Mouse (Mus musculus) T-cell, adult 2 months (primary cell): ENCODE data around the gene Olfr166.
"Not testable (repeated sequence)": the region's sequence is repeated elsewhere in the genome, so short reads cannot be mapped to it uniquely, and the experiment has no call there.

Source experiments
- DNase-seq: peaks from one replicate; pipeline ENCODE4 v3.0.0; 2022; ENCODE audit warnings: low spot score

Gene Olfr166

DNA sequence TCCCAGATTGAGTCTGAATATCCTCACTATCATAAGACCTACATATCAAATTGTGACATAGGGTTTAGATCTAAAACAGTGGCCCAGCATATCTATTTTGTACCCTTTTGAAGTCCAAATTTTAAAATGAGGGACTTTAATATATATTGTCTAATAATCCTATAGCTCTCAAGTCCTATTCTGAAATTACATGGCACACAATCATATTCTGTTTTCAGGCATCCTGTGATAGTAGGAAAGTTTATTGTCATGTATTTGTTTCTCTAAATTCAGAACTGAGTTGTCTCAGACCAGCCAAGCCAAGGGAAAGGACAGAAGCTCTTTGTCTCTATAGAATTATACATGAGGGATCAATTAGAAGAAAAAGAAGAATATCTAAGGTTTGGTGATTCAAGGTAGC lies at the start of gene Olfr166:
Gene Olfr166, plus strand, starts transcription at position 301 of the 400 bp plus-strand sequence.
- DNase-seq = no peak

DNA sequence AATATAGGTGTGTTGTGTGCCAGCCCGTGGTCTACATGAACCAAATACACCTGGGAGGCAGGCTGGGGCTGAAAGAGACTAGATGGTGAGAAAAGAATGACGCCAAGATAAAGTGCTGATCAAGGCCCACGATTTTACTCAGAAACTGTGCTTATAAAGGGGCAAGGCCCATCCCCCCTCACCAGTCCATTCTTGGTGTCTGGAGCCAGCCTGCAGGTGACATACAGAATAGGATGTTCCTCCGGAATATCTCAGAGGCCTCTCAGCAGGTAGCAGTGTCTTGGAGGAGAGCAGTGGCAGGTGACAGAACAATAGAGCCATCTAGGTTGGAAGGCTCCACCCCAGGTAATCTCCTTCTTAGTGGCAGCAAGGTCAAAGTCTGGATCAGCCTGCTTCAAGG lies 24.8 kb upstream of the Olfr166 start:
- not testable (repeated sequence) for DNase-seq

DNA sequence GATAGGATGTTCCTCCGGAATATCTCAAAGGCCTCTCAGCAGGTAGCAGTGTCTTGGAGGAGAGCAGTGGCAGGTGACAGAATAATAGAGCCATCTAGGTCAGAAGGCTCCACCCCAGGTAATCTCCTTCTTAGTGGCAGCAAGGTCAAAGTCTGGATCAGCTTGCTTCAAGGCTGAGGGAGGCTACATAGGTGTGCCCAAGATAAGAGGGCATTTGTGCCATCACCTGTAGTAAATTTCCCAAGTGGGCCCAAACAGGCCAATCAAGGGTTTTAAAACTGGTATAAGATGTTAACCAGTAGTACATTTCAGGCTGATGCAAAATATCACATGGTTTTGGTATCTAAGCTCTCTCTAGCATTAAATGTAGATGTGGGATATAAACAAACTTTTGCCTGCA lies 19.1 kb upstream of the Olfr166 start:
- no peak for DNase-seq

DNA sequence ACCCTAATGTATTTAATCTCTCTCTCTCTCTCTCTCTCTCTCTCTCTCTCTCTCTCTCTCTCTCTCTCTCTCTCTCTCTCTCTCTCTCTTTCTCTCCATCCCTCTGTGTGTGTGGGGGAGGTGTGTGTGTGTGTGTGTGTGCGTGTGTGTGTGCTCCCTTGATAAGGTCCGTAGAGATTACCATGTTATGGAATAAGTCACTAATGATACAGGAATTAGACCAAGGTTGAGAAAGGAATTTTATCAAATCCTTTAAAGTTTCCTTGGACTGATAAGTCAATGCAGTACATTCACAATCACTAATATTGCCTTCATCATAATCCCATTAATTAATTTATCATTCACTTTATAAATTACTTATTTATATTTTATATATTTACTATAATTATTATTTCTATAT lies 38.7 kb downstream of the Olfr166 start, which contains the start of gene Olfr167:
Gene Olfr167, minus strand, starts transcription at position 101 of the 400 bp plus-strand sequence.
- DNase-seq = no peak

DNA sequence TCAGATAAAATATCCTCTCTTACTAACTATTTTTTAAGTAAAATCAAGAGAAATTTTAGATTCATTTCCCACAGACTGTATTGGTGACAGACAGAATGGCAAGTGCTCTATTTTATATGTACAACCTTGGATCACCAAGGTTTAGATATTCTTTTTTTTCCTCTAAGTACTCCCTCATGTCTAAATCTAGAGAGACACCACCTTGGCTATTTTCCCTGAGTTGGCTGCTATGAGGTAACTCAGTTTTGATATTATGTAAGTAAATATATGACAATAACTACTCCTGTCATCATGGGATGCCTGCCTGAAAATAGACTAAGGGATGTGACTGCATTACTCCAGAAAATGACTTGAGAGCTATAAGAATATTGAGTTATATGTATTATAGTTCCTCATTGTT lies 52.0 kb downstream of the Olfr166 start, which contains the start of gene Olfr168:
Gene Olfr168, minus strand, starts transcription at position 101 of the 400 bp plus-strand sequence.
- DNase-seq = no peak
